Mouse (Mus musculus) retina, embryonic 14.5 days (tissue): ENCODE measurements around the gene Ush2a.

ENCODE experiments used
- DNase-seq: peaks from one replicate; pipeline ENCODE4 v3.0.0-alpha.2; 2015; ENCODE audit warnings: low spot score

Ush2a gene

GRCm38 (mm10) chr1:188261903-188262682 is at the start of gene Ush2a:
TSS of gene Ush2a (plus strand) at chr1:188262023.
- peak; percentile 49 for DNase-seq

GRCm38 (mm10) chr1:188214885-188215611 is 46.8 kb upstream of the Ush2a start:
- no peak for DNase-seq

- DNase-seq = no peak
These were observed 40.5 kb upstream of the Ush2a start for GRCm38 (mm10) chr1:188221226-188221792.

GRCm38 (mm10) chr1:188233036-188233724 is 28.6 kb upstream of the Ush2a start:
- DNase-seq = no peak

GRCm38 (mm10) chr1:188238636-188239035 is 23.2 kb upstream of the Ush2a start:
- no peak for DNase-seq

GRCm38 (mm10) chr1:188241766-188242165 is 20.1 kb upstream of the Ush2a start:
- DNase-seq = no peak

- no peak for DNase-seq
These were observed 4.3 kb upstream of the Ush2a start for GRCm38 (mm10) chr1:188257500-188257899.

- peak; percentile 54 for DNase-seq
These were observed 1.3 kb upstream of the Ush2a start for GRCm38 (mm10) chr1:188260259-188261107.

GRCm38 (mm10) chr1:188267127-188267722 is 5.4 kb downstream of the Ush2a start:
- peak; percentile 27 for DNase-seq

- DNase-seq = no peak
These were observed 7.2 kb downstream of the Ush2a start for GRCm38 (mm10) chr1:188269071-188269470.

- no peak for DNase-seq
These were observed 51.5 kb downstream of the Ush2a start for GRCm38 (mm10) chr1:188313303-188313702.

GRCm38 (mm10) chr1:188316574-188316973 is 54.8 kb downstream of the Ush2a start:
- no peak for DNase-seq

- no peak for DNase-seq
These were observed 58.4 kb downstream of the Ush2a start for GRCm38 (mm10) chr1:188320204-188320603.

- no peak for DNase-seq
These were observed 59.7 kb downstream of the Ush2a start for GRCm38 (mm10) chr1:188321534-188321933.

GRCm38 (mm10) chr1:188330406-188330805 is 68.6 kb downstream of the Ush2a start:
- DNase-seq = no peak

- no peak for DNase-seq
These were observed 72.1 kb downstream of the Ush2a start for GRCm38 (mm10) chr1:188333936-188334335.

- DNase-seq = no peak
These were observed 85.9 kb downstream of the Ush2a start for GRCm38 (mm10) chr1:188347762-188348161.

- DNase-seq = no peak
These were observed 92.9 kb downstream of the Ush2a start for GRCm38 (mm10) chr1:188354726-188355125.

GRCm38 (mm10) chr1:188363548-188363947 is 101.7 kb downstream of the Ush2a start:
- DNase-seq = no peak

- no peak for DNase-seq
These were observed 123.4 kb downstream of the Ush2a start for GRCm38 (mm10) chr1:188385180-188385579.

GRCm38 (mm10) chr1:188385733-188386261 is 124.0 kb downstream of the Ush2a start:
- no peak for DNase-seq
